Mouse (Mus musculus) fat pad, adult 2 months (tissue): ENCODE data around the gene Lama5.

ENCODE experiments used
- DNase-seq: peaks from one replicate; pipeline ENCODE4 v3.0.0-alpha.2; 2011; ENCODE audit warnings: low read depth, low spot score; ENCODE audit errors: extremely low read depth

Lama5 gene

DNA sequence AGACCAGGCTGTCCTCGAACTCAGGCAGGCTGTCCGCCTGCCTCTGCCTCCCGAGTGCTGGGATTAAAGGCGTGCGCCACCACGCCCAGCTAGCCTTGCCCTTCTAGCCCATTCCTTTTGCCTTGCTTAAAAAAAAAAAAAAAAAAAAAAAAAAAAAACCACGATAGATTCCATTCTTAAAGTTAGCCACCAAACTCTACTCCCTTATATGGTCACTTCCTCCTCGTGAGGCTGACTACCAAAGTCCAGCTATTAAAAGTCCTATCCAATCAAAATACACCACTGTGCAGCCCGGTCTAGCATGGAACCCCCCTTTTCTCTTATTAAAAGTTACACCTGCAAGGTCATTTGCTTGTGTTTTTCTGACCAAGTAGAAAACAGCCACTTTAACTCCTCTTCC is 30.0 kb upstream of the Lama5 start:
- DNase-seq = no peak

DNA sequence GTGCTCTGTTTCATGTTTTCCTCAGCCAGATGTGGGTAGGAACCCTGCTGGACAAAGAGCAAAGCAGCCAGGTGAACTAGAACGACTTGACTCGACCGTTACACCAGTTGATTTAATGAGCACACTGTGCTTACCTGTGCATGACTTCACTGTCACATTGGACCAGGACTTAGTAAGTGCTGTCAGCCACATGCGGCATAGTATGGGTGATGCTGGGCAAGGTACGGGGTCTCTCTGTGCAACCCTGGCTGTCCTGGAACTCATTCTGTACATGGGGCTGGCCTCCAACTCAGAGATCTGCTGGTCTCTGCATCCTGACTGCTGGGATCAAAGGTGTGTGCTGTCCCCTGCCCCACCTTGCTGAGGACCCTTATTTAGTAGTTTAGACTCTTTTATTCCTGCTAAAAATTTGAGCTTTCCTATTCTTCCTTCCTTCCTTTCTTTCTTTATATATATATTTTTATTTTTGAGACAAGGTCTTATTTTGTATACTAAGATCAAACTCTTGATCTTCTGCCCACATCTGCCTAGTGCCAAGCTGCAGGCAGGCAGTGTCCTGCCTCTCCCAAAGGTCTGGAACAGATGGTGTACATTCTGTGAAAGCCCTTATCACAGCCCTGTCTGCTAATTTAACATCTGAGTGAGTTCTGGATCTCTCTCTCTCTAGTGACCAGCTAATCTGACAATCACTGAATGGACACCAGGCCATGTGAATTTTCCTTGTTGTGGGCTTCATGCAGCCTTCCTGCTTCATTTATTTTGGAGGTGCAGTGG is 29.0 kb upstream of the Lama5 start:
- no peak for DNase-seq

DNA sequence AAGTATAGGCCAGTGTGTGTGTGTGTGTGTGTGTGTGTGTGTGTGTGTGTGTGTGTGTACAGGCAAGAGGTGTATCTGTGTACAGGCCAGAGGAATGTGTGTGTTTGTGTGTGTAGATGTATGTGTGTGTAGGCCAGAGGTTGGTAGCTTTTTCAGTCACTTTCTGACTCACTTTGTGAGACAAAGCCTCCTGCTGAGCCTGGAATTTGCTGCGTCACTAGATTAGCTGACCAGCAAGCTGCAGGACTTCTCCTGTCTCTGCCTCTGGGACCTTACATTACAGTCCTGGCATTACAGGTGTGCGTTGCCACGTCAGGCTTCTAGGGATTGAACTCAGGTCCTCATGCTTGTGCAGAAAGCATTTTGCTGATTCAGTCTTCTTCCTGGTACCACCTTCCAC is 26.2 kb upstream of the Lama5 start:
- no peak for DNase-seq

DNA sequence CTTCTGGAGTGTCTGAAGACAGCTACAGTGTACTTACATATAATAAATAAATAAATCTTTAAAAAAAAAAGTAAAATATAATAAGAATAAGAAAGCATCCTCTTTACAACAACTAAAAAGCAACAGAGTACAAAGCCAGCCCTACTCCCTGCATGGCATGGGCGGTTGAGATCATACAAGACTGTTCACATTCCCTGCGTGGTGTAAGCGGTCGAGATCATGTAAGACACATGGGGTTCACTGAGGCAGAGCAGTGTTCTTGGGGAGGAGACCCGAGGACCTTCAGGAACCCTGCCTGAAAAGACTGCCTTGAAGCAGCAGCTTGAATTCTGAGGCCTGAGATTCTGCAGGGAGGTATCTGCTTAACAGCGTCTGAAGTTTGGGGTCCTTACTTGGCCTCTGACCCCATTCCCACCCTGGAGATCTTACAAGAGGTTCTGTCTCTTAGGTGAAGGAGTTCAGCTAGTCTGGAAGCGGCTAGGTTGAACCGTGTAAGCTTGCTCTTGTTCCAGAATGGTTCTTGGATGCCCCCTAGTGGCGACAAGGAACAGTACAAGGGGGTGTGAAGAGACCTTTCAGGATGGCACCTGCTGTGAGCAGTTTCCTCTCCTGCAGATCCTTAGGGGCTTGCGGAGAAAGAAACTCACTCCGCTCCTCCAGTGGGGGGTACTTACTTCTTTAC is 25.4 kb upstream of the Lama5 start:
- DNase-seq = no peak

DNA sequence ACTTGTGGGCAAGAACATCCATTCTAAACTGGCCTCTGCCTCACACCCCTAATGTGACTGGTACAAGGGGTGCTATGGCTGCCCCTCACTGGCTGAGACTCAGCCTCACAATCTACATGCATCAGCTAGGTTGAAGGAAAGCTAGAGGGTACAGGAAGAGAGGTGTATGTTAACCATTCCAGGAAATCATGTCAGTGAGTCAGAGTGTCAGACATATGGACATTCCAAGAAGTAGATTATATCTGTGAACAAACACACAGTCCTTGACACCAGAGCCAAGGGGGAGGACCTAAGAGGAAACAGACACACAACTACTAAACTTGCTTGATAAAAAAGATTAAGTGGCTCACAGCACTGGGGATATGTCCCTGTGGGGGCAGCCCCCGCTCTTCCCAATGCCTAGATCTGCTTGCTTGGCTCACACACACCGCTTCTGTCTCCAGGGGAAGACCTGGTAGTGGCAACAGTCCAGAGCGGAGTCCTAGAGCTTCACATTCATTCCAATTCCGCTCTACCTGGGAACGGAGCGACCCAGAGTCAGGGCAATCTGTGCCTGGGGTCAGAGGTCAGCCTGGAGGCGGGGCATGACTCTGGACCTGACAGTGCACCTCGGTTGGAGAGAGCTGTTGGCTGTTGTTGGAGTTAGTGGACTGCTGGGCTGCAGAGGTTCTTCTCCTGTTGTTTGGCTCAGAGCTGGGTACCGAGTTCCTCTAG is 23.4 kb upstream of the Lama5 start:
- no peak for DNase-seq

DNA sequence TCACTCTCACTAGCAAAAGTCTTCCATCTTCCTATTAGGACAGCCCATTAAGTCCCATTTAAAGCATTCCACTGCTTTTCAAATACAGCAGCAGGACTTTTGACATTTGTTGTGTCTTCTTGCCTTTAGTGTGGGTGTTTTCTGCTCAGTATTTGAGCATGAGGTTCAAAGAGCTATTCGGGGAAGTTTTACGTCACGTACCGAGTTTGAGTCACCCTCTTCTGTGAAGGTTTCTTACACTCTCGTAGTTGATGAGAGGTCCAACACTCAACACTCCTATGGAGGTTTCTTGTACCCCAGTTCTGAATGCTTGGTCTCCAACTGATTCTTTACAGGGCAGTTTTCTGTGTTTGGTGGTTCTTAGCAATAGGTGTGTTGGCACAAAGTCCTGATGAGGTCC is 22.3 kb upstream of the Lama5 start:
- DNase-seq = no peak

DNA sequence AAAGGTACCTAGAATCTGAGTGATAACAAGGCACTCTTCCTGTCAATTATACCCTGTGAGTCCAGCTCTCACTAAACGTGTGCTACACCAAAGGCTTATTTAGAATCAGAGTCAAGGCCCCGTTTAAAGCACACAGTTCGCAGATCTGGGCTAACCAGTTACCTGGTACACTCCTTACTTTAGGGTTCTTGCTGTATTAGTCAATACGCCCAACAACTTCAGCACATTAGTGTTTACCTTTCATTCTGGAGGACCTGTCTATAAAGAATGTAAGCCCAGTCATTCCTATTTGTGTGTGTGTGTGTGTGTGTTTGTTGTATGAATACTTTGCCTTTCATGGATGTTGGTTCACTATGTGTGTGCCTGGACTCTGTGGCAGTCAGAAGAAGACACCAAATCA is 17.4 kb upstream of the Lama5 start:
- no peak for DNase-seq

DNA sequence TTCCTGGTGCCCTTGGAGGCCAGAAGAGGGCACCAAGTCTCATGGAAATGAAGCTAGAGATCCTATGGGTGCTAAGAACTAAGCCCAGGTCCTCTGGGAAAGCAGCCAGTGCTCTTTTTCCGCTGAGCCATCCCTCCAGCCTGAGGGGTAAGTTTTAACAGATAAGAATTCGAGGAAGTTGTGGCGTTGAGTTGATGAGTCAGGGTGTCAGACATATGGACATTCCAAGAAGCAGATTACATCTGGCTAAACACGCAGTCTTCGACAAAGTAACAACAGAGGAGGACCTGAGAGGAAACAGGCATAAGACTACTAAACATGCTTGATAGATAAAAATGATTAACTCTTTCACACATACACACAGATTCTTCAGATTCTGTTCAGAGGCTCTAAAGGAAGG is 12.9 kb upstream of the Lama5 start:
- no peak for DNase-seq

DNA sequence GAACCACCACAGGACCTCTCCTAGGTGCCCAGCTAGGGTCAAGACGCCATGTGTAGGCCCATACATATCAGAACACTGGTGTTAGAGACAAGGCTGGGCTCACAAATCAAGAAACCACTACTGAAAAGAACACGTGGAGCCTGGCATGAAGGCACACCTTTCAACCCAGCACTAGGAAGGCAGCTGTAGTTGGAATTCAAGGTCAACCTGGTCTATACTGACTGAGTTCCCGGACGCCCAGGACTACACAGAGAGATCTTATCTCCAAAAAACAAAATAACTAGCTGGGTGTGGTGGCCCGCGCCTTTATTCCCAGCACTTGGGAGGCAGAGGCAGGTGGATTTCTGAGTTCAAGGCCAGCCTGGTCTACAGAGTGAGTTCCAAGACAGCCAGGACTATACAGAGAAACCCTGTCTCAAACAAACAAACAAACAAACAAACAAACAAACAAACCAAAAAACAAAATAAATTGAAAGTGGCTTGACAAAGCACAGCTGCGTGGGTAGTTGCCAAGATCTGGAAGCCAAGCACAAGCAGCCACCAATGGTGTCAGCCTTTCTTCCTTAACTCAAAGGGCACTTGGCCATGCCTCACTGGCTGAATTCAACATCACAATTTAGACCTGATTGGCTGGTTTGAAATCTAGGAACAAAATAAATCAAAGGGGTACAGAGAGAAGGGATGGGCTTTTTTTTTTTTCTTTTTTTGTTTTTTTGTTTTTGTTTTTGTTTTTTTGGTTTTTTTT is 12.1 kb upstream of the Lama5 start:
- DNase-seq = no peak

DNA sequence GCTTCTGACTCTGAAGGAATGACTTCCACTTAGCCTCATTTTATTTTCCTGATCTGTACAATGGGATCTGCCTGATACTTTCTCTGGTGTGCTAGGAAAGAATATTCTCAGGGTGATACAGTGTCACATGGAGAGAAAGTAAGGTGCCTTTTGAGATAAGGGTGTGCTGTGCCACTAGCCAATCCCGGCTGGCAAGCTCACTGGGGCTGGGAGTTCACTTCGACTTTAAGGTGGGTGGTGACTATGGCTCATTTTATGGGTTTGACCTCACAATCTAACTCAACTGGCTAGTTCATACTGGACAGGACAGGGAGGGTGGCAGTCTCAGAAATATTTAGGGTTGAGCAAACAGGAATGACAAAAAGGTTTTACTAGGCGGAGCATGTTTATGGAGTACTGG is 11.3 kb upstream of the Lama5 start:
- DNase-seq = no peak

DNA sequence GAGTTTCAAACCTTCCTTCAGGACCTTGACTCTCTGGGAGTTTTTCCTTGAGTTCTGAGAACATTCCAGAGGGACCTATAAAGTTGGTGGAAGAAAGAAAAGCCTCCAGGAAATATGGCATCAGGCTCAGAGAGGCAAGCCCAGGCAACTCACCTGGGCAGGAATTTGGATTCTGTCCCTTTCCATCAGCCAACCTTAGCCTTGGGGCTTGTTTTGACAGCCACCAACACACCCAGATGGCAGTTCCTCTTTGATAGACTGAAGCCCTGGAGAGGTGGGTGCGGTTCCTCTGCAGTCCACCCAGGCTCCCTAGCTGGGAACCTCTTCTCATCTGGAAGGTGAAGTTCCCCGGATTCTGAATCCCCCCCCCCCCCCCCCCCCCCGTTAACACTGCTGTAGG is 10.8 kb upstream of the Lama5 start:
- peak; percentile 64 for DNase-seq

DNA sequence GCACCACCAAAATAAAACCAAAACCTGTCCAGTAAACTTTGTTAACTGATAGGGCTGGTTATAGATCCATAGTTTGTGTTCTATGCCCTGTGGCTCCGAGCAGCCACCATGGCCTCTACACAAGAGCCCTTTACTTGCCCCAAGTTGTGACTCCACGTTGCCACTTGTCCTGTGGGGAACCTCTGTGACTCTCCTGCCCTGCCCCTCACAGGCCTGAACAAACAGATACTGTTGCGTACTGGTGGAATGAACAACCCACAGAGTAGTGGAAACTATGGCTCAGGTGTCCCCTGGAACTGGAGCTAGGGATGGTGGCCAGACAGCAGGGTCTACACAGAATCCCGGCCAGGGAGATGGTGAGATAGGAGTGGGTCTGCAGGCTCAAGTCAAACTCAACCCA is 10.1 kb upstream of the Lama5 start:
- DNase-seq = no peak

DNA sequence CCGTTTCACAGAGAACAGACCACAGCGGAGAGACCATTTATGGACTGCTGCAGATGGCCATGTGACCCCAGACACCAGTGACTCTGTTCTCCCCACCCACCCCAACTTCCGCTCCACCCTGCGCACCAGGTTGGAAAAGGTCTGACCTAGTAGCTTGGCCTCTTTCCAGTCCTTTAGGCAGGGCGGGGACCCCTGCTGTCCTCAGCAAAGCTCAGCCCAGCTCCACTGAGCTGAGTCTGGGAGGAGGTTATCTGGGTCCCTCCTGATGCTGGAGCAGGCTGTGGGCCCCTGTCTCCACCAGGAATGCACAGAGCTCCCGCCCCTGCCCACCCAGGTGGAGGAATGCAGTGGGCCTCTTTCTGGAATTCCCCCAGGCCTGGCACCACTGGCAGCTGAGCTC is 9.3 kb upstream of the Lama5 start:
- DNase-seq = no peak

DNA sequence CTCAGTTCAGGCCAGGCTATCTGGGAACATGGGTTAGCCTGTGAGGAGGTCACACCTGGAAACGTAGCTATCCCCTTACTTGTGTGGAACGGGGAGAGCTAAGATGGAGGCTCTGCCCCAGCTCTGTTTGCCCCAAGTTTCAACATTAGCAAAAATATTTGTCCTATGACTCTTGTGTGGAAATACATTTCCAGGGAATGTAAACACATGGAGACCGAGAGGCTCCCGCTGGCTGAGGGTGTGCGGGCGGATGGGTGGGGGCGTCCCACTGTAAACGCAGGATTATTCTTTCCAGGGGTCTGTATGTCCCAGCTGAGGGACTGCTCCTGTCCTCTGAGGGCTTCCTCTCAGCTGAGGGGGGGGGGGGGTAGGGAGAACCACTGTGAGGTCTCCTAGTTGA is 8.7 kb upstream of the Lama5 start:
- no peak for DNase-seq

DNA sequence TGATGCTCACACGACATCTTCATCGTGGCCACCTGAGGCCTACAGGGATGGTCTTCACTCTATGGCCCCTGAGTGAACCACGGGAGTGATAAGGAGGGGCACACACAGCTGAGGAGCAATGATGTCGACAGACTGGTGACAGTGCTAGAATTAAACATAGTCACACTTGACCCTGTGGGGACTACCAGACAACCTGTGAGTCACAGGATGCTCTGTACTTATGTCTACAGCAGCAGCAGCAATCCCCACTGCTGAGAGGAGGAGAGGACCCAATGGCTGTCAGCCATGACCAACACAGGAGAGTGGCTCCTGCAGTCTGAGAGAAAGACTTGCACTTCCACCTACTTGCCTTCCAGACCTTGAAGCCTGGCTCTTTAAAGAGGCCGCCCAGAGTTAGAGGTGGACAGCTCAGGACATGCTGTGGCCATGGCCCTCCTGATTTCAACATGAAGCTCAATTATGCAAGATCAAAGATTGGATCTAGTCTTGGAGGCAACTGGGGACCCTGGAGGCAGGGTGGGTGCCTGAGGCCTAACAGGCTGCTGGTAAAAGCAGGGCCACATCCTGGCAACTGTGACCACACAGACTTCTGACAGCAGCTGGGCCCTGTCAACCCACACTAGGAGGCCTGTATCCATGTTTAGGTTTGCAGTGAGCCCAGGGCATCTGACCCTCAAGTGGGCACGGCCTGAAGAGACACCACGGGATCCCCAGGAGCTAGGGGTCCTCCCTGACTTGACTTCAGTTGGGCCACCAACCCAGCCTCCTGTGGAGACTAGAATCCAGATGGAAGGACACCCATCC is 7.6 kb upstream of the Lama5 start:
- DNase-seq = peak; percentile 23

DNA sequence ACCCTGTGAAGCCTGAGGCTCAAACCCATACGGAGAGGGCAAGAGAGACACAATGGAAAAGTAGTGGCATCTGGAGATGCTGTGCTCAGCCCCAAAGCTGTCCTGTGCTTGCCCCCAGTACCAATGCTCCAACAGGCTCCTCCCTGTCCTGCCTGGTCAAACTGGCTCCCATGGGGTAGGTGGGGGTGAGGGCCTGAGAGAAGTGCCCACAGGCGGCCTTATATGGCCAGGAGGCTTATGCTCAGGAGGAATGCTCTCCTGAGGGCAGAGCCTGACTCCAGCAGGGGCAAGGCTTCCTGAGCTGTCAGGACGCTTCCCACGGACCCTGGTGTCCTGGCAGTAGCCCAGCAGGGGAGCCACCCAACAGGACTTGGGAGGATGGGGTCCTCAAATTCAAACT is 4.8 kb upstream of the Lama5 start:
- no peak for DNase-seq

DNA sequence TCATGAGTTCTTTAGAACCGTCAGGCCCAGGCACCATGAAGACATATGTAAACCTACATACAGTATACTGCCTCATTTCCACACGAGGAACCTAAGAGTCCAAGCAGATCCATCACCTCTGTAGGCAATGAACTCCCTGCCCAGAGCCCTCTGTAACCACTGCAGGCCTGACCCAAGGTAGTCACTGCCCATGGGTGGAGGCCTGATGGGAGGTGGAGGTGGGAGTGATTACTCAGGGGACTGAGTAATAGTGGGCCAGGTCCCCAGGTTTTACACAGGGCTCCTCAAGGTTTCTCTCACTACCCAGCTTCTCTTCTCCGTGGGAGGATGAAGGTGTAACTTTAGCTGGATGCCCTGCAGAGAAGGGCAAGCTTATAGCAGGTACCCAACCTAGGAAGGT is 3.5 kb upstream of the Lama5 start:
- DNase-seq = no peak

DNA sequence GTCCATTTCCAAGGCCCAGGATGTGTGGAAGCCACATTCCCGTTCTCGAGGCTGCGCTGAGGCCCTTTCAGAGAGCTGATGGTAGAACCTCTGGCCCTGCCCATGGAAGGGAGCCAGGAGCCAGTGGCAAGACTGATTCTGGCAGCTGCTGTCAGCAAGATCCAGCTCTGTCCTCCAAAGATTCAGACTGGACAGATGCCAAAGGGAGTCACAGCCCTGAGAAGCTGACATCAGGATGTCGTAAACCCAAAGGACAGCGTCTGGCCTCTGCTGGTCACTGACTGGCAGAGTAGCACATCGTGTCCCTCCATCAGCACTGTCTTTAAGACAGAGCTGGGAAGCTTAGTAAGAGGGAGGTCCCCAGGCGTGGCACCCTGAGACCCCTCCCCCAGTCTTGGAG is 2.9 kb upstream of the Lama5 start:
- no peak for DNase-seq

DNA sequence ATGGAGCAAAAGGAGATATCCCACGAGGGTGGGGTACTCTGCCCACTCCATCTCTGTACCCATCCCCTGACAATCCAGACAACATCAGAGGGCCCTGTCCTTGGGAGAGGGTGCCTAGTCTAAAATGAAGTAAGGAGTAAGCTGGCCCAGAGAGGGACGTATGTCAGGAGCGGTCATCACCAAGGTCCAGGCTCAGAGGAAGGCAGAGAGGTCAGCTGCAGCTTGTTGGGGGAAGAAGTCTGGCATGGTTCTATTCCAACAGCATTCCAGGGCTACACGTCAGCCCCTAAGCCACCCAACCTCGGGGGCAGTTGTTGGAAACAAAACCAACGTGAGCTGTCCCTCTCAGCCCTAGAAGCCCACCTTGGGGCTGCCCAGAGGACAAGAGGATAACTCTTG is 2.4 kb upstream of the Lama5 start:
- DNase-seq = no peak

DNA sequence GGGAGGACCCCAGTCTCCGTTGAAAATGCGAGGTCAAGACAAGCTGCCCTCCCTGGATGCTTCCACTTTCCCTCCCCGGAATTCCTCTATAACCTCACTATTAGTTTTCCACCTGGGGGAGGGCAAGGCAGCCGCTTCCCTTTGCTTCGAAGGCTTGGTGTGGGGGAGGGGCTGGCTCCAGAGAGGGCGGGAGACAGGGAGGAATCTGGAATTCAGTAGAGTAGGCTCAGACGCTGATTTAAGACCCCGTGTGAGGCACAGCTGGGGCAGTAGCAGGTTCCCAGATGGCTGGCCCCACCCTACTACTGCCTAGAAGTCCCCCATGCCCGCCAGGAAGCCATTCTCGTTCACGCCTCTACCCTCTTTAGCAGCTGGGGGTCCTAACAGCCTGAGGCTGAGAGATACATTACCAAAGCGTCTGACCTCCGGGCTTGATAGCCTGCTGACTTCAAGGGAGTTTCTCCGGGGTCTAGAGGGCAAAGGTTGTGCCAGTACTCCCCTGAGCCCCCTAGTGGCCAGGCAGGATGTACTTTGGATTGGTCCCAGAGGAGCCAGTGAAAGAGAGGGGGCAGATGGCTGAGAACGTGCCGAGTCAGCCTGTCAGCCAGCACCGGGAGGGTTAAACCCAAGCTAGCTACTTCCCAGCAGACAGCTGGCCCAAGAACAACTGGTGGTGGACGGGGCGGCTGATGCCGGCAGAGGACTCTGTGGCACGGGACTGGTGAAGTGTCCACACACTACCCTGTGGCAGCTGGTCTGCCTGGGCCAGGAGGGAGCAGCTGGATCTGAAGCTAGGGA is 1.8 kb upstream of the Lama5 start:
- DNase-seq = no peak
